Mouse (Mus musculus) layer of hippocampus, adult 18-20 months (tissue): Measurements from ENCODE around the gene Gm765. TPM values are rescaled to one million over a fixed set of nuclear protein-coding genes. Genes with fewer than 3 reads are reported as not detected.

Source experiments
- DNase-seq, 2 experiments: peaks; one replicate each; pipeline ENCODE4 v3.0.0; 2022; ENCODE audit warnings: low spot score in 2 of 2
- total RNA-seq, 2 experiments: library from RNA; stranded (reverse); gene quantifications; 2 replicates each; pipeline ENCODE4 v1.2.3; 2021

The Gm765 gene
- total RNA-seq, 2 experiments from 2014 or later = 0.15 TPM; not detected in 1

GRCm38 (mm10) chr6:98223923-98224322, 118.6 kb downstream of the Gm765 start:
- peak in 1 of 2 experiments; percentile 39 for DNase-seq

DNA sequence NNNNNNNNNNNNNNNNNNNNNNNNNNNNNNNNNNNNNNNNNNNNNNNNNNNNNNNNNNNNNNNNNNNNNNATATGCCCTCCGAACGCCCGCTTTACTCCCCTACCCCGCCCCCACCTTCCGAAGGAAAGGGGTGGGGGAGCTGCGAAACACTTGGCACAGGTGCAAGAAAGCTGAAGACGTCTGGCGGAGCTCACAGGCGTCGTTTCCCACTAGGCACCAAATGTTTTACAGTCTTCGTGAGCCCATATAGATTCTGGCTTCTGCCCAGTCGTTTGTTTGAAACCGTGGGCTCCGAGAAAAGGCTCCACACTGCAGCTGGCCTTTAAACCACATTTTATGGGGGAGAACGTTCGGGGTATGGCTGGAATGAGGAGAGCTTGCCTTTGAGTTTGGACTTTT, 120.6 kb downstream of the Gm765 start:
- DNase-seq = no peak

DNA sequence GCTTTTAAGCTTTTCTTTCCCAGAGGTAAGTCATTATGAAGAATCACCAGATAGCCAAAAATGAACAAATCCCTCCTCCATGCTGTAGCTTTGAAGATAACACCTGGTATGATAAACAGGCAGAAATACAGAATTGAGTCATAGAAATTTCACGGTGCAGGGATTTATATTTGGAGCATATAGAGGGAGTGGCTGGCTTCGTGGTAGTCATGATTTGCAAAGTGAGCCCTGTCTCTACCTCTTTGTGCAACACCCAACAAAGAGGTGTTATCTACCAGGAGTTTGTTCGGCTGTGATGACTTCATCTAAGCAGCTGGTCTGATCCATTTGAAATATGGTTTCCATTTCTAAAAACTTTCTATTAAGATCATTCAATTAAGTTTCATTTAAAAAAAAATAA, 130.3 kb downstream of the Gm765 start:
- DNase-seq = no peak

GRCm38 (mm10) chr6:98210237-98210636, 132.3 kb downstream of the Gm765 start:
- no peak for DNase-seq

GRCm38 (mm10) chr6:98208051-98208450, 134.5 kb downstream of the Gm765 start:
- DNase-seq = no peak

- no peak for DNase-seq
Observed at GRCm38 (mm10) chr6:98198706-98199105, 143.8 kb downstream of the Gm765 start.

GRCm38 (mm10) chr6:98190745-98191442, 151.7 kb downstream of the Gm765 start:
- no peak for DNase-seq
